Mouse (Mus musculus) right cerebral cortex, adult 18-20 months (tissue): ENCODE measurements around the gene Gsk3b.

Experiments used
- DNase-seq: peaks from one replicate; pipeline ENCODE4 v3.0.0; 2022; ENCODE audit warnings: mixed read lengths

Gsk3b gene

GRCm38 (mm10) chr16:38286541-38286940 is 197.7 kb downstream of the Gsk3b start:
- no peak for DNase-seq

GRCm38 (mm10) chr16:38287357-38287756 is 198.6 kb downstream of the Gsk3b start:
- DNase-seq = no peak

GRCm38 (mm10) chr16:38287762-38288161 is 199.0 kb downstream of the Gsk3b start:
- no peak for DNase-seq

DNA sequence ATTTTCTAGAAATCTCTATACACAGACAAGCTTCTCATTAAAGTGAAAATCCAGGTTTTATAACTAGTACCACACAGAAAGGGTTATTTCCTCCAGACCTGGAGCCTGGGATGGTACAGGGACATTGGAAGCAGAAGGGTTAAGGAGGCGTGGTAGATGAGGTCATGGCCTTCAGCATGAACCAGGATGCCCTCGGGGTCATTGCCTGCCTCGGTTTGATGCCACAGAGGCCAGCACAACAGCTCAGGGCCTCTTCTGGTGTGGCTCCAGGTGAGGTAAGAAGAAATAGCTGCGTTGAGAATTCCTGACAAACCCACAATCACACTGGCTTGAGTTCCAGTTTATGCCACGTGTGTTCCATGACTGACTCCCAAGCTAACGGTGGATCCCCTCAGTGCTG is 200.1 kb downstream of the Gsk3b start:
- DNase-seq = no peak

GRCm38 (mm10) chr16:38290151-38290550 is 201.3 kb downstream of the Gsk3b start:
- DNase-seq = no peak

- DNase-seq = no peak
These were observed 206.0 kb downstream of the Gsk3b start, which contains the start of gene Nr1i2 for GRCm38 (mm10) chr16:38294685-38295348. TSS of gene Nr1i2 (minus strand) at chr16:38294824.

DNA sequence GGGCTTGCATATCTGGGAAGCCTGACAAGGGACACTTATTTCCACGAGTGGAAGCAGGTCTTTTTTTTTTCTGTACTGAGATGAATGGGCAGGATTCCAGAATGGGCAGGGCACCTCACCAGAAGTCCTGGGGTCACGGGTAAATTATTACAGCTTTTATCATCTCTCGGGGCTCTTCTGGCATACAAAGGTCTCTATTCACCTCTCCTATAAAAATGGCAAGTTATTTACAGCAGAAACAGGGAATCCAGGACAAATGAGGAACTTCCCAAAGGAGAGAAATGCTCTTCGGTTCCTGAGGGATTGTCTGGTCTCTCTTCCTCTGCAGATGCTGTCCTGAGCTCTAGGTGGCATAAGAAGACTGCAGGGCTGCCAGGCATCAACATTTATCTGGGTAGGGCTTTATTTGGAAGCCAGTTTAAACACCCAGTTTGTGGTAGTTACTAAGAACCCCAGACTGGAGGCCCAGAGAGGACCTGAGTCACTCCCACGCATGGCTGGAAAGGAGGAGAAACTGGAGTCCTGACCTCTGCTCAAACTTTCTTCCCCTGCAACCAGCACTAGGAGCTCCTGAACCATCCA is 206.6 kb downstream of the Gsk3b start:
- no peak for DNase-seq
